Mouse (Mus musculus): ENCODE results near the gene Cldn10.

- TF ChIP-seq POLR2A (IDR thresholded peaks at IDR 0.05; ENCODE audit: low read depth, low read length) (no peak), CTCF (IDR thresholded peaks at IDR 0.05; ENCODE audit: extremely low read depth, insufficient read depth, insufficient read length, insufficient replicate concordance) (no peak)
Measured at GRCm38 (mm10) chr14:118807653-118808052, 19.9 kb downstream of the Cldn10 start.

All from spleen, adult 2 months (tissue).